Mouse (Mus musculus): ENCODE results near the gene Gatad2b. TPM values are rescaled to one million over a fixed set of nuclear protein-coding genes. Genes with fewer than 3 reads are reported as not detected.
A peak's percentile ranks its signal among the peaks of the same experiment; 100 is the strongest.

Gene Gatad2b
- polyA plus RNA-seq, 2 experiments: 16.8 to 39.9 TPM

DNA sequence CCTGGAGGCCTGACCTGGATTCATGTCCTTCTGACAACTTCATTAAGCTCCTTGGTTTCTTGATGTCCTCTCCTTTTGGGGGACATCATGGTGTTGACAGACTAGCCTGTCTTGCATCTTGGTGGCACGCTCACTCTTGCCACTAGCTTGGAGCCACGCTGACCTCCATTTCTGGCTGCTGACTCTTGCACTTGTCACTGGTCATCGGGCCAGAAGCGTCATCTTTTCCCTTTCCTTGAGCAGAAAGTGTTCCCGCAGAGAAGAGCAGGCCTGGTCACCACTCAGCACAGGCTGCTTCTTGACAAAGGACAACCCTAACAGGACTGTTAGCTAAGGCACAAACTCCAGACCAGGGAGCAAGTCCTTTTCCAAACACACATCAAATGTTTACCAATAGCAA, 113.4 kb downstream of the Gatad2b start:
- Histone ChIP-seq H3K27ac (replicated peaks; ENCODE audit: low read depth, low read length) (no peak overlapping the region), H3K9ac (ENCODE audit: low read depth, low read length, severe bottlenecking) (no peak overlapping the region), H3K4me1 (ENCODE audit: control insufficient read depth, insufficient read depth, low read length) (no peaks in the 10 kb centered on the region), H3K27me3 (ENCODE audit: control insufficient read depth, insufficient read depth, low read length) (no peaks in the 10 kb centered on the region), H3K4me3 (replicated peaks; ENCODE audit: low read length) (no peak overlapping the region), H3K9me3 (ENCODE audit: control insufficient read depth, low read length) (no peaks in the 10 kb centered on the region), H3K4me2 (replicated peaks; ENCODE audit: low read depth, low read length, severe bottlenecking) (no peak overlapping the region), H3K36me3 (ENCODE audit: control insufficient read depth, insufficient read depth, low read length) (peaks cover 99% of the 10 kb centered on the region)
- TF ChIP-seq POLR2A (IDR thresholded peaks at IDR 0.05; ENCODE audit: borderline replicate concordance, extremely low read depth, insufficient read depth, insufficient read length): no peak
- ATAC-seq (ENCODE audit: low FRiP score, low read depth) (no peak), DNase-seq (ENCODE audit: low spot score) (no peak)
- 97% methylated on average over 5 of the region's 5 CpGs for WGBS

DNA sequence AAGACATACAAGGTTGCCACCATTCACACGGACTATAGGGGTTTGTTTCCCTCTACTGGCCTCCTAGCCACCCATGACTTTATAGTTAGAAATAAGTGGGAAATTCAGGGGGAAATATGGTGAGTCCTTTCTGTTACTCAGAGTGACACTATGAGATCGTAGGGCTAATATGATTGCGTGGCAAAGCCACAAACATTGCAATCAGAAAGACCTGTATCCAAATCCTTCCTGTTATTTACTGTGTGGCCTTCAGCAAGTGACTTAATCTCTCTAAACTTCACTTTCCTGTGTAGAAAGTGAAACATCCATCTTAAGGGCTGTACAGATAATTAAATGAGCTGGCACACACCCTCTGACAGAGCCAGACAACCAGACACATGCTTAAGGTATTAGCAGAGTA, 115.7 kb downstream of the Gatad2b start:
- no peak overlapping the region for H3K4me2 ChIP-seq (replicated peaks; ENCODE audit: low read depth, low read length, severe bottlenecking)
- H3K36me3 ChIP-seq (ENCODE audit: control insufficient read depth, insufficient read depth, low read length): peaks cover 89% of the 10 kb centered on the region
- no peak for TF ChIP-seq POLR2A (IDR thresholded peaks at IDR 0.05; ENCODE audit: borderline replicate concordance, extremely low read depth, insufficient read depth, insufficient read length)
- no peaks in the 10 kb centered on the region for H3K27me3 ChIP-seq (ENCODE audit: control insufficient read depth, insufficient read depth, low read length)
- no peaks in the 10 kb centered on the region for H3K9me3 ChIP-seq (ENCODE audit: control insufficient read depth, low read length)
- DNase-seq (ENCODE audit: low spot score): no peak
- no peak overlapping the region for H3K4me3 ChIP-seq (replicated peaks; ENCODE audit: low read length)
- no peak for ATAC-seq (ENCODE audit: low FRiP score, low read depth)
- H3K9ac ChIP-seq (ENCODE audit: low read depth, low read length, severe bottlenecking): no peak overlapping the region
- 91% methylated on average over 3 of the region's 3 CpGs for WGBS
- H3K4me1 ChIP-seq (ENCODE audit: control insufficient read depth, insufficient read depth, low read length): no peaks in the 10 kb centered on the region
- no peak overlapping the region for H3K27ac ChIP-seq (replicated peaks; ENCODE audit: low read depth, low read length)

DNA sequence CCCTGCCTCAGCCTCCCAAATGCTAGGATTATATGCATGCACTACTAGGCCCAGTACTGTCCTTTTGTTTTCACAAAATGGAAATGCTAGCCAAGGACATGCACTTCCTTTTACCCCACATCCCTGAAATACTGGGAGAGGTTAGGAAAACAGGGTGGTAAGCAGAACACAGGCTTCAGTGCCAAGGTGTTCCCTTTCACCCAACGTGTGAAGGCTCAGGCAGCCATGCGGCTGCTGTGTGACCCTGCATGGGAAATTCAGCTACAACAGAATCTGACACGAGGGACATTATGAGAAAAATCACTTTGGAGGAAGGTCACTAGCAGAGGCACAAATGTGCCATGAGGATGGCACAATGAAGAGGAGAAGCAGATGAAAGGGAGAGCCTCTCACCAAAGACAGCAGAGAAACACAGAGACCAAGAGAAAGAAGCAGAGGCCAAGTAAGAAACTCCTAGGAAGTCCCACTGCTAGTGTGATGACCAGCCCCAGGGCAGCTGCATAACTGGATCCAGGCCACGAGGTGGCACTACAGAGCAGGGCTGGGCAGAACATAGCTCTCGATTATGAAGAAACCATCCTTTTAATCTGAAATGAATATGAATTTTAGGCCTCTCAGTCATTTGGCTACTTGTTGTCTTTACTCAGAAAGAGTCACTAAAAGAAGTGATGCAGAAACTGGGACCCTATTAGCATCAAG, 119.5 kb downstream of the Gatad2b start:
- Histone ChIP-seq H3K27ac (replicated peaks; ENCODE audit: low read depth, low read length) (no peak overlapping the region), H3K27me3 (ENCODE audit: control insufficient read depth, insufficient read depth, low read length) (no peaks in the 10 kb centered on the region), H3K9ac (ENCODE audit: low read depth, low read length, severe bottlenecking) (no peak overlapping the region), H3K4me1 (ENCODE audit: control insufficient read depth, insufficient read depth, low read length) (no peaks in the 10 kb centered on the region), H3K4me3 (replicated peaks; ENCODE audit: low read length) (no peak overlapping the region), H3K36me3 (ENCODE audit: control insufficient read depth, insufficient read depth, low read length) (peaks cover 85% of the 10 kb centered on the region), H3K9me3 (ENCODE audit: control insufficient read depth, low read length) (no peaks in the 10 kb centered on the region), H3K4me2 (replicated peaks; ENCODE audit: low read depth, low read length, severe bottlenecking) (no peak overlapping the region)
- ATAC-seq (ENCODE audit: low FRiP score, low read depth): peak; percentile 77; the same call in 1 of the 2 replicates
- 45% methylated on average over 5 of the region's 5 CpGs for WGBS
- no peak for TF ChIP-seq POLR2A (IDR thresholded peaks at IDR 0.05; ENCODE audit: borderline replicate concordance, extremely low read depth, insufficient read depth, insufficient read length)
- peak; percentile 59 for DNase-seq (ENCODE audit: low spot score)

DNA sequence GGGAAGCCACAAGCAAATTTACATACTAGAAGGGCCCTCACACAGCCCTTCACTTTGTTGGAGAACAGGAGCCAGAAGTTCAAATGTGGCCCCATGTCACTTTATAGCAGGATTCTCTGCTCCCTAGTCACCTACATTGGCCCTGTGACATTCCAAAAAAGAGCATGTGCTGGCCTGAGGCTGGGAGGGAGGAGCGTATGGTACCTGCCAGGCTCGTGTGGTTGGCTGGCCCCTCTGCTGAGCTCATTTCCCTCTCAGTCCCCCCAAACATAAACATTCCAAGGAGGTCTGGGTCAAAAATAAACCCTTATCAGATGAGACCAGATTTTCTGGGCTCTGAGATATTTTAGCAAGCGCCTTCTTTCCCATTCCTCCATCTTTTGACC, 120.0 kb downstream of the Gatad2b start:
- no peaks in the 10 kb centered on the region for H3K4me1 ChIP-seq (ENCODE audit: control insufficient read depth, insufficient read depth, low read length)
- peaks cover 85% of the 10 kb centered on the region for H3K36me3 ChIP-seq (ENCODE audit: control insufficient read depth, insufficient read depth, low read length)
- no peak overlapping the region for H3K4me3 ChIP-seq (replicated peaks; ENCODE audit: low read length)
- H3K4me2 ChIP-seq (replicated peaks; ENCODE audit: low read depth, low read length, severe bottlenecking): no peak overlapping the region
- no peak for DNase-seq (ENCODE audit: low spot score)
- no peaks in the 10 kb centered on the region for H3K9me3 ChIP-seq (ENCODE audit: control insufficient read depth, low read length)
- TF ChIP-seq POLR2A (IDR thresholded peaks at IDR 0.05; ENCODE audit: borderline replicate concordance, extremely low read depth, insufficient read depth, insufficient read length): no peak
- WGBS: 63% methylated on average over 3 of the region's 3 CpGs
- ATAC-seq (ENCODE audit: low FRiP score, low read depth): no peak
- H3K9ac ChIP-seq (ENCODE audit: low read depth, low read length, severe bottlenecking): no peak overlapping the region
- H3K27me3 ChIP-seq (ENCODE audit: control insufficient read depth, insufficient read depth, low read length): no peaks in the 10 kb centered on the region
- no peak overlapping the region for H3K27ac ChIP-seq (replicated peaks; ENCODE audit: low read depth, low read length)

Small RNA genes lying within 50 kb of the gene (microRNA-seq; reads per million reads assigned to microRNA genes)
- not detected for gene Mir7012

Other genes with a start within 250 kb of the Gatad2b start
- 62.2 and 69.4 TPM in 2 replicates for gene 4933434E20Rik, start 241.5 kb upstream of the Gatad2b start, polyA plus RNA-seq (2012; rRNA removed)
- gene 4933434E20Rik, start 241.5 kb upstream of the Gatad2b start, polyA plus RNA-seq (2014; fragmentation: Nextera tagmentation; extraction: Ambion mirVana): 133 and 139 TPM in 2 replicates
- 205 and 239 TPM in 2 replicates for gene Ubap2l, start 240.6 kb upstream of the Gatad2b start, polyA plus RNA-seq (2012; rRNA removed)
- 214 and 235 TPM in 2 replicates for gene Ubap2l, start 240.6 kb upstream of the Gatad2b start, polyA plus RNA-seq (2014; fragmentation: Nextera tagmentation; extraction: Ambion mirVana)
- gene Tpm3, start 220.5 kb upstream of the Gatad2b start, polyA plus RNA-seq (2012; rRNA removed): 258 and 269 TPM in 2 replicates
- gene Tpm3, start 220.5 kb upstream of the Gatad2b start, polyA plus RNA-seq (2014; fragmentation: Nextera tagmentation; extraction: Ambion mirVana): 436 and 464 TPM in 2 replicates
- gene Nup210l, start 189.0 kb upstream of the Gatad2b start, polyA plus RNA-seq (2012; rRNA removed): 2.5 and 2.6 TPM in 2 replicates
- gene Nup210l, start 189.0 kb upstream of the Gatad2b start, polyA plus RNA-seq (2014; fragmentation: Nextera tagmentation; extraction: Ambion mirVana): 0.30 and 0.47 TPM in 2 replicates
- gene Rps27, start 79.5 kb upstream of the Gatad2b start, polyA plus RNA-seq (2012; rRNA removed): 3,285 and 4,392 TPM in 2 replicates
- 2,297 and 2,465 TPM in 2 replicates for gene Rps27, start 79.5 kb upstream of the Gatad2b start, polyA plus RNA-seq (2014; fragmentation: Nextera tagmentation; extraction: Ambion mirVana)
- 23.8 and 35.8 TPM in 2 replicates for gene Rab13, start 79.5 kb upstream of the Gatad2b start, polyA plus RNA-seq (2012; rRNA removed)
- gene Rab13, start 79.5 kb upstream of the Gatad2b start, polyA plus RNA-seq (2014; fragmentation: Nextera tagmentation; extraction: Ambion mirVana): 17.8 and 21.8 TPM in 2 replicates
- 74.2 and 78.2 TPM in 2 replicates for gene Jtb, start 61.6 kb upstream of the Gatad2b start, polyA plus RNA-seq (2012; rRNA removed)
- 120 and 130 TPM in 2 replicates for gene Jtb, start 61.6 kb upstream of the Gatad2b start, polyA plus RNA-seq (2014; fragmentation: Nextera tagmentation; extraction: Ambion mirVana)
- 6.3 and 6.4 TPM in 2 replicates for gene Creb3l4, start 49.7 kb upstream of the Gatad2b start, polyA plus RNA-seq (2012; rRNA removed)
- 6.7 and 10.0 TPM in 2 replicates for gene Creb3l4, start 49.7 kb upstream of the Gatad2b start, polyA plus RNA-seq (2014; fragmentation: Nextera tagmentation; extraction: Ambion mirVana)
- gene Slc39a1, start 45.0 kb upstream of the Gatad2b start, polyA plus RNA-seq (2012; rRNA removed): 56.8 and 66.4 TPM in 2 replicates
- 104 and 111 TPM in 2 replicates for gene Slc39a1, start 45.0 kb upstream of the Gatad2b start, polyA plus RNA-seq (2014; fragmentation: Nextera tagmentation; extraction: Ambion mirVana)
- gene Crtc2, start 39.0 kb upstream of the Gatad2b start, polyA plus RNA-seq (2012; rRNA removed): 71.8 and 109 TPM in 2 replicates
- gene Crtc2, start 39.0 kb upstream of the Gatad2b start, polyA plus RNA-seq (2014; fragmentation: Nextera tagmentation; extraction: Ambion mirVana): 17.5 and 18.1 TPM in 2 replicates
- 21.3 and 25.7 TPM in 2 replicates for gene Dennd4b, start 28.0 kb upstream of the Gatad2b start, polyA plus RNA-seq (2012; rRNA removed)
- 3.6 and 6.4 TPM in 2 replicates for gene Dennd4b, start 28.0 kb upstream of the Gatad2b start, polyA plus RNA-seq (2014; fragmentation: Nextera tagmentation; extraction: Ambion mirVana)
- gene Slc27a3, start 96.8 kb downstream of the Gatad2b start, polyA plus RNA-seq (2012; rRNA removed): 64.7 and 92.1 TPM in 2 replicates
- gene Slc27a3, start 96.8 kb downstream of the Gatad2b start, polyA plus RNA-seq (2014; fragmentation: Nextera tagmentation; extraction: Ambion mirVana): 30.5 and 34.7 TPM in 2 replicates
- gene Ints3, start 140.4 kb downstream of the Gatad2b start, polyA plus RNA-seq (2012; rRNA removed): 52.8 and 55.9 TPM in 2 replicates
- gene Ints3, start 140.4 kb downstream of the Gatad2b start, polyA plus RNA-seq (2014; fragmentation: Nextera tagmentation; extraction: Ambion mirVana): 26.0 and 32.5 TPM in 2 replicates
- gene Npr1, start 172.7 kb downstream of the Gatad2b start, polyA plus RNA-seq (2012; rRNA removed): 15.5 and 16.0 TPM in 2 replicates
- gene Npr1, start 172.7 kb downstream of the Gatad2b start, polyA plus RNA-seq (2014; fragmentation: Nextera tagmentation; extraction: Ambion mirVana): 4.8 and 4.9 TPM in 2 replicates
- gene Ilf2, start 182.9 kb downstream of the Gatad2b start, polyA plus RNA-seq (2012; rRNA removed): 117 and 137 TPM in 2 replicates
- 169 and 186 TPM in 2 replicates for gene Ilf2, start 182.9 kb downstream of the Gatad2b start, polyA plus RNA-seq (2014; fragmentation: Nextera tagmentation; extraction: Ambion mirVana)
- 54.8 and 57.8 TPM in 2 replicates for gene Snapin, start 197.9 kb downstream of the Gatad2b start, polyA plus RNA-seq (2012; rRNA removed)
- 87.6 and 91.3 TPM in 2 replicates for gene Snapin, start 197.9 kb downstream of the Gatad2b start, polyA plus RNA-seq (2014; fragmentation: Nextera tagmentation; extraction: Ambion mirVana)
- 155 and 169 TPM in 2 replicates for gene Chtop, start 216.3 kb downstream of the Gatad2b start, polyA plus RNA-seq (2012; rRNA removed)
- 103 and 114 TPM in 2 replicates for gene Chtop, start 216.3 kb downstream of the Gatad2b start, polyA plus RNA-seq (2014; fragmentation: Nextera tagmentation; extraction: Ambion mirVana)
- 23.6 and 33.6 TPM in 2 replicates for gene S100a1, start 221.2 kb downstream of the Gatad2b start, polyA plus RNA-seq (2012; rRNA removed)
- gene S100a1, start 221.2 kb downstream of the Gatad2b start, polyA plus RNA-seq (2014; fragmentation: Nextera tagmentation; extraction: Ambion mirVana): 30.2 and 32.5 TPM in 2 replicates
- 21.7 and 34.1 TPM in 2 replicates for gene S100a13, start 221.3 kb downstream of the Gatad2b start, polyA plus RNA-seq (2012; rRNA removed)
- gene S100a13, start 221.3 kb downstream of the Gatad2b start, polyA plus RNA-seq (2014; fragmentation: Nextera tagmentation; extraction: Ambion mirVana): 37.1 and 44.7 TPM in 2 replicates
- gene S100a14, start 233.7 kb downstream of the Gatad2b start, polyA plus RNA-seq (2012; rRNA removed): 21.3 and 51.3 TPM in 2 replicates
- 23.7 and 33.4 TPM in 2 replicates for gene S100a14, start 233.7 kb downstream of the Gatad2b start, polyA plus RNA-seq (2014; fragmentation: Nextera tagmentation; extraction: Ambion mirVana)
- 81.6 and 88.6 TPM in 2 replicates for gene S100a16, start 244.1 kb downstream of the Gatad2b start, polyA plus RNA-seq (2012; rRNA removed)
- 232 and 269 TPM in 2 replicates for gene S100a16, start 244.1 kb downstream of the Gatad2b start, polyA plus RNA-seq (2014; fragmentation: Nextera tagmentation; extraction: Ambion mirVana)